10 mouse cellular contexts compared by ENCODE assay signal in genomic region chr11:80877131-80877651, GRCm38 (mm10). TPM values are rescaled to one million over a fixed set of nuclear protein-coding genes. Genes with fewer than 3 reads are reported as not detected.
DNase-seq lines count a peak whose midpoint lies in the region; ATAC-seq and TF ChIP-seq lines count a peak whose summit lies in the region.
"Had no signal": no experiment of that assay in that cellular context is flagged by ENCODE, and none has a peak within 500 bp of the region (broad histone marks: within the 10 kb centered on the region; RNA-seq: fewer than 3 reads in every experiment).

No protein-coding gene starts in this region.

- no peaks in the 10 kb centered on the region for H3K27me3 ChIP-seq in forebrain, embryonic 16.5 days (replicated peaks; ENCODE audit: control insufficient read depth, insufficient read depth, low read length)
- no peaks in the 10 kb centered on the region for H3K27me3 ChIP-seq in forebrain, embryonic 12.5 days
- no peaks in the 10 kb centered on the region for H3K27me3 ChIP-seq in kidney, embryonic 15.5 days
- H3K27me3 ChIP-seq in lung, embryonic 14.5 days (ENCODE audit: insufficient read depth, low read length) = no peaks in the 10 kb centered on the region

- no peaks in the 10 kb centered on the region for H3K36me3 ChIP-seq in forebrain, embryonic 16.5 days (ENCODE audit: control insufficient read depth, insufficient read depth)
- no peaks in the 10 kb centered on the region for H3K36me3 ChIP-seq in forebrain, embryonic 12.5 days (replicated peaks)
- H3K36me3 ChIP-seq in kidney, embryonic 15.5 days = no peaks in the 10 kb centered on the region
- no peaks in the 10 kb centered on the region for H3K36me3 ChIP-seq in lung, embryonic 14.5 days (ENCODE audit: insufficient read depth)

- H3K27ac ChIP-seq in forebrain, embryonic 16.5 days (ENCODE audit: low read length) = peak overlapping the region; percentile 49; the same call in 1 of the 2 replicates
- H3K27ac ChIP-seq in forebrain, embryonic 12.5 days = no peak overlapping the region
- peak overlapping the region; percentile 66 for H3K27ac ChIP-seq in kidney, embryonic 15.5 days
- H3K27ac ChIP-seq in lung, embryonic 14.5 days (ENCODE audit: low read depth) = peak overlapping the region; percentile 55
- H3K27ac ChIP-seq: macrophage had no signal

- DNase-seq in brain, embryonic 18.5 days (ENCODE audit: low read depth, low spot score) = peak; percentile 57
- DNase-seq in gastrocnemius, postnatal 25 days = peak; percentile 40
- peak; percentile 86 for DNase-seq in lung, embryonic 14.5 days
- peak; percentile 40 for DNase-seq in skeletal muscle tissue, adult 2 months (ENCODE audit: low read depth, low spot score)
- no peak for DNase-seq in spleen, adult 18-20 months

- WGBS in forebrain, embryonic 16.5 days = 46% methylated on average over 11 of the region's 11 CpGs
- 72% methylated on average over 11 of the region's 11 CpGs for WGBS in forebrain, embryonic 12.5 days
- 13% methylated on average over 11 of the region's 11 CpGs for WGBS in kidney, embryonic 15.5 days
- 30% methylated on average over 11 of the region's 11 CpGs for WGBS in lung, embryonic 14.5 days

- ATAC-seq in forebrain, embryonic 16.5 days = peak; percentile 71
- ATAC-seq in forebrain, embryonic 12.5 days (ENCODE audit: low FRiP score) = no peak
- ATAC-seq in kidney, embryonic 15.5 days (replicated peaks; ENCODE audit: low FRiP score) = peak; percentile 89
- peak; percentile 78 for ATAC-seq in lung, embryonic 14.5 days (ENCODE audit: insufficient read depth)

- TF ChIP-seq CTCF in lung, embryonic 14.5 days (IDR thresholded peaks at IDR 0.05; ENCODE audit: low read depth) = no peak

- no peak overlapping the region for H3K4me3 ChIP-seq in forebrain, embryonic 16.5 days (replicated peaks; ENCODE audit: low read length)
- H3K4me3 ChIP-seq in forebrain, embryonic 12.5 days (replicated peaks) = no peak overlapping the region
- H3K4me3 ChIP-seq in kidney, embryonic 15.5 days (replicated peaks) = no peak overlapping the region
- no peak overlapping the region for H3K4me3 ChIP-seq in lung, embryonic 14.5 days (ENCODE audit: low read depth, low read length)

- H3K9ac ChIP-seq in forebrain, embryonic 16.5 days (replicated peaks; ENCODE audit: low read depth, low read length) = no peak overlapping the region
- no peak overlapping the region for H3K9ac ChIP-seq in forebrain, embryonic 12.5 days
- no peak overlapping the region for H3K9ac ChIP-seq in kidney, embryonic 15.5 days
- H3K9ac ChIP-seq in lung, embryonic 14.5 days = no peak overlapping the region

- H3K4me2 ChIP-seq in forebrain, embryonic 16.5 days (ENCODE audit: low read length) = no peak overlapping the region
- no peak overlapping the region for H3K4me2 ChIP-seq in forebrain, embryonic 12.5 days
- H3K4me2 ChIP-seq in kidney, embryonic 15.5 days = 0 out of 2 replicates have a peak overlapping the region, but pooled peaks have one; percentile 26
- H3K4me2 ChIP-seq in lung, embryonic 14.5 days = no peak overlapping the region

- no peaks in the 10 kb centered on the region for H3K9me3 ChIP-seq in forebrain, embryonic 16.5 days (ENCODE audit: control insufficient read depth, low read length)
- no peaks in the 10 kb centered on the region for H3K9me3 ChIP-seq in forebrain, embryonic 12.5 days
- H3K9me3 ChIP-seq in kidney, embryonic 15.5 days (replicated peaks) = no peaks in the 10 kb centered on the region
- H3K9me3 ChIP-seq in lung, embryonic 14.5 days (ENCODE audit: low read depth, low read length) = no peaks in the 10 kb centered on the region

- peaks cover 8% of the 10 kb centered on the region for H3K4me1 ChIP-seq in forebrain, embryonic 16.5 days (replicated peaks; ENCODE audit: control insufficient read depth, insufficient read depth, low read length)
- no peaks in the 10 kb centered on the region for H3K4me1 ChIP-seq in forebrain, embryonic 12.5 days
- H3K4me1 ChIP-seq in kidney, embryonic 15.5 days = peaks cover 12% of the 10 kb centered on the region
- no peaks in the 10 kb centered on the region; the same call in 1 of the 2 replicates for H3K4me1 ChIP-seq in lung, embryonic 14.5 days (ENCODE audit: insufficient read depth)

RNA-seq across cellular contexts. Expression of gene Spaca3, which starts 19.0 kb away (rescaled TPM):
- polyA plus RNA-seq in forebrain, embryonic 16.5 days (2015; fragmentation: Nextera tagmentation; extraction: Ambion mirVana) = not detected in 2 replicates
- polyA plus RNA-seq in forebrain, embryonic 12.5 days (2016; fragmentation: Nextera tagmentation; extraction: Ambion mirVana) = not detected in 2 replicates
- total RNA-seq in gastrocnemius, postnatal 25 days (2021) = not detected
- polyA plus RNA-seq in kidney, embryonic 15.5 days (2015; fragmentation: Nextera tagmentation; extraction: Ambion mirVana) = not detected in 2 replicates
- not detected in 2 replicates for polyA plus RNA-seq in lung, embryonic 14.5 days (2014; fragmentation: Nextera tagmentation; extraction: Ambion mirVana)
- polyA plus RNA-seq: embryonic facial prominence, embryonic 11.5 days; macrophage had no signal

Comparison
In these comparisons a context has a peak if more than half of its experiments do, and no peak if none do; other contexts are left out.
1. DNase-seq: peak in brain, embryonic 18.5 days (single experiment), gastrocnemius, postnatal 25 days (single experiment), lung, embryonic 14.5 days (single experiment) and skeletal muscle tissue, adult 2 months (single experiment); none in spleen, adult 18-20 months (0 of 2).